Mouse (Mus musculus) cortical plate, adult 2 months (tissue): ENCODE results near the gene Grb7. TPM values are rescaled to one million over a fixed set of nuclear protein-coding genes. Genes with fewer than 3 reads are reported as not detected.

Source experiments
- H3K27ac ChIP-seq: fragments of 200-500 bp; 2 replicates; pipeline ENCODE4 v1.5.1; 2012; ENCODE audit warnings: low read length, control low read depth, inconsistent platforms; ENCODE audit not compliant: insufficient read depth
- H3K4me1 ChIP-seq: fragments of 200-500 bp; 2 replicates; pipeline ENCODE4 v1.6.1; 2011; ENCODE audit warnings: low read length; ENCODE audit not compliant: control insufficient read depth, insufficient read depth
- H3K4me3 ChIP-seq: fragments of 200-500 bp; 2 replicates; pipeline ENCODE4 v1.5.1; 2011; ENCODE audit warnings: mild to moderate bottlenecking, low read length, control low read depth; ENCODE audit not compliant: insufficient read depth
- CTCF ChIP-seq: fragments of 200-500 bp; IDR thresholded peaks from 2 replicates; pipeline ENCODE4 v1.5.1; 2011; ENCODE audit warnings: mild to moderate bottlenecking, control low read depth, low read length; ENCODE audit not compliant: insufficient read depth; ENCODE audit errors: extremely low read depth
- POLR2A ChIP-seq: fragments of 200-500 bp; IDR thresholded peaks from 2 replicates; pipeline ENCODE4 v1.6.1; 2011; ENCODE audit warnings: mild to moderate bottlenecking, low read length, control low read depth; ENCODE audit not compliant: insufficient read depth; ENCODE audit errors: extremely low read depth
- polyA plus RNA-seq: library from polyadenylated mRNA; depleted of rRNA; stranded (reverse); fragments of >200 nt; gene quantifications from 2 replicates; pipeline ENCODE4 v1.2.3, GENCODE M21; 2012; rRNA removed

Gene Grb7
- polyA plus RNA-seq: 3.8 TPM in 2 replicates

GRCm38 (mm10) chr11:98446213-98446561 is at the start of gene Grb7:
Grb7 (plus strand) TSS chr11:98446394.
- H3K27ac ChIP-seq: no peak within 1 kb of the TSS

GRCm38 (mm10) chr11:98397946-98398345 is 48.2 kb upstream of the Grb7 start:
- Histone ChIP-seq H3K27ac (no peak overlapping the region), H3K4me3 (no peak overlapping the region), H3K4me1 (peaks cover 1% of the 10 kb centered on the region; the same call in 1 of the 2 replicates)
- TF ChIP-seq POLR2A: no peak

More at GRCm38 (mm10) chr11:98446213-98446561, at the start of gene Grb7:
- TF ChIP-seq POLR2A (no peak), CTCF (no peak)
- no peaks in the 10 kb centered on the region for H3K4me1 ChIP-seq
- peak within 1 kb of the TSS; percentile 21; the same call in 1 of the 2 replicates for H3K4me3 ChIP-seq

GRCm38 (mm10) chr11:98400161-98400726 is 46.0 kb upstream of the Grb7 start, which contains the start of gene Pgap3:
Pgap3 (minus strand) TSS chr11:98400490.
- Histone ChIP-seq H3K4me1 (no peaks in the 10 kb centered on the region; the same call in 1 of the 2 replicates), H3K27ac (peak within 1 kb of the TSS; percentile 78), H3K4me3 (peak within 1 kb of the TSS; percentile 44)
- TF ChIP-seq POLR2A (peak; percentile 30; the same call in 1 of the 2 replicates), CTCF (no peak)

- Histone ChIP-seq H3K27ac (no peak overlapping the region), H3K4me3 (peak overlapping the region; percentile 44; the same call in 1 of the 2 replicates), H3K4me1 (no peaks in the 10 kb centered on the region; the same call in 1 of the 2 replicates)
- TF ChIP-seq CTCF (no peak), POLR2A (no peak)
Measured at GRCm38 (mm10) chr11:98400816-98401215, 45.4 kb upstream of the Grb7 start.

GRCm38 (mm10) chr11:98406621-98407020 is 39.6 kb upstream of the Grb7 start:
- Histone ChIP-seq H3K4me3 (no peak overlapping the region), H3K27ac (no peak overlapping the region), H3K4me1 (no peaks in the 10 kb centered on the region)
- TF ChIP-seq CTCF: no peak
- TF ChIP-seq POLR2A: no peak

GRCm38 (mm10) chr11:98408872-98409271 is 37.3 kb upstream of the Grb7 start:
- Histone ChIP-seq H3K4me3 (no peak overlapping the region), H3K4me1 (no peaks in the 10 kb centered on the region), H3K27ac (no peak overlapping the region)
- TF ChIP-seq POLR2A: no peak
- no peak for TF ChIP-seq CTCF

GRCm38 (mm10) chr11:98409341-98409822 is 36.8 kb upstream of the Grb7 start:
- no peak overlapping the region for H3K4me3 ChIP-seq
- TF ChIP-seq POLR2A: no peak
- TF ChIP-seq CTCF: no peak
- H3K27ac ChIP-seq: no peak overlapping the region
- no peaks in the 10 kb centered on the region for H3K4me1 ChIP-seq

GRCm38 (mm10) chr11:98412273-98412796 is 33.9 kb upstream of the Grb7 start, which contains the start of gene Erbb2:
Erbb2 (plus strand) TSS chr11:98412470.
- Histone ChIP-seq H3K27ac (no peak within 1 kb of the TSS), H3K4me1 (no peaks in the 10 kb centered on the region), H3K4me3 (peak within 1 kb of the TSS; percentile 28)
- TF ChIP-seq CTCF (no peak), POLR2A (no peak)

GRCm38 (mm10) chr11:98412797-98413301 is 33.3 kb upstream of the Grb7 start:
- TF ChIP-seq CTCF (no peak), POLR2A (no peak)
- Histone ChIP-seq H3K4me3 (peak overlapping the region; percentile 28), H3K27ac (no peak overlapping the region), H3K4me1 (no peaks in the 10 kb centered on the region)

- Histone ChIP-seq H3K4me3 (peak overlapping the region; percentile 28; the same call in 1 of the 2 replicates), H3K4me1 (peaks cover 2% of the 10 kb centered on the region; the same call in 1 of the 2 replicates), H3K27ac (no peak overlapping the region)
- TF ChIP-seq POLR2A (no peak), CTCF (no peak)
Measured at GRCm38 (mm10) chr11:98413731-98414130, 32.5 kb upstream of the Grb7 start.
